Mouse (Mus musculus): ENCODE results near the gene Pdpn. TPM values are rescaled to one million over a fixed set of nuclear protein-coding genes. Genes with fewer than 3 reads are reported as not detected.

Gene Pdpn
- polyA plus RNA-seq, 1 experiment from 2014 or later, result 29.6 TPM

DNA sequence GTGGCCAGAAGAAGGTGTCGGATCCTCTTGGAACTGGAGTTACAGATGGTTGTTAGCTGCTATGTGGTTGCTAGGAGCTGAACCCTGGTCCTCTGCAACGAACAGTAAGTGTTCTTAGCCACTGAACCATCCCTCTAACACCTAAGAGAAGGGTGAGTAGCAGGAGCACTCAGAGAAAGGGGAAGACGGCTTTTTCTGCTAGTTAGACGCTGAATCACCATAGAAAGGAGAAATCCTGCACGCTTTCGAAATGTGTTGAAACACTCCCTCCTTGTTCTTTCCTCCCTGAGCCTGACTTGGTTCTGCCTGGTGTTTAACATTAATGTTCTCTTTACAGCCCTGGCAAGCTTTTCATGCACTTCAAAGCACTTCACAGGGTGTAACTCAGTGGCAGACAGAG lies 27.8 kb downstream of the Pdpn start:
- Histone ChIP-seq H3K9me3 (ENCODE audit: control insufficient read depth, low read length) (no peaks in the 10 kb centered on the region), H3K4me1 (ENCODE audit: control insufficient read depth, insufficient read depth, low read length) (no peaks in the 10 kb centered on the region), H3K4me2 (ENCODE audit: low read depth, severe bottlenecking) (no peak overlapping the region), H3K9ac (ENCODE audit: low read length) (no peak overlapping the region), H3K36me3 (ENCODE audit: control insufficient read depth, insufficient read depth, low read length) (no peaks in the 10 kb centered on the region), H3K4me3 (ENCODE audit: low read depth, low read length) (no peak overlapping the region), H3K27ac (replicated peaks; ENCODE audit: low read depth, low read length) (no peak overlapping the region), H3K27me3 (ENCODE audit: control insufficient read depth, insufficient read depth, low read length) (no peaks in the 10 kb centered on the region)
- WGBS, result 73% methylated on average over 6 of the region's 6 CpGs
- DNase-seq (ENCODE audit: low spot score) (no peak), ATAC-seq (ENCODE audit: insufficient number of reproducible peaks, low FRiP score, low TSS enrichment, low read depth) (no peak)

DNA sequence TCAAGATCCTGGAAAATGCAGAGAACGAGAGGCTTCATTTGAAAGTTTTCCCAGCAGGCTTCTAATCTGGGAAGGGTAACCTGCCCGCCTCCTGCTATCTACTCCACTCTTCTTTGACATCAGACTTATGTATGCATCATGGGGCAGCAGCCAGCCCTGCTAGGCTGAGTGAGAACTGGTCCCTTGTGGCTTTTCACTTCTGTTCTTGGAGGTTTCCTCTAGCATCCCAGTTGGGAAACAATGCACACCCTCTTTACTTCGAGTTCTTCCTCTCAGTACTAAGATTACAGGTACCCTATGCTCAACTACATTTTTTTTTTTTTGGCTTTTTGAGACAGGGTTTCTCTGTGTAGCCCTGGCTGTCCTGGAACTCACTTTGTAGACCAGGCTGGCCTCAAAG lies 28.5 kb downstream of the Pdpn start:
- H3K4me3 ChIP-seq (ENCODE audit: low read depth, low read length), result no peak overlapping the region
- no peaks in the 10 kb centered on the region for H3K4me1 ChIP-seq (ENCODE audit: control insufficient read depth, insufficient read depth, low read length)
- H3K36me3 ChIP-seq (ENCODE audit: control insufficient read depth, insufficient read depth, low read length), result no peaks in the 10 kb centered on the region
- ATAC-seq (ENCODE audit: insufficient number of reproducible peaks, low FRiP score, low TSS enrichment, low read depth) (no peak), DNase-seq (ENCODE audit: low spot score) (no peak)
- no peak overlapping the region for H3K4me2 ChIP-seq (ENCODE audit: low read depth, severe bottlenecking)
- no peak overlapping the region for H3K9ac ChIP-seq (ENCODE audit: low read length)
- WGBS, result 81% methylated on average over 3 of the region's 3 CpGs
- no peaks in the 10 kb centered on the region for H3K9me3 ChIP-seq (ENCODE audit: control insufficient read depth, low read length)
- H3K27ac ChIP-seq (replicated peaks; ENCODE audit: low read depth, low read length), result no peak overlapping the region
- H3K27me3 ChIP-seq (ENCODE audit: control insufficient read depth, insufficient read depth, low read length), result no peaks in the 10 kb centered on the region

DNA sequence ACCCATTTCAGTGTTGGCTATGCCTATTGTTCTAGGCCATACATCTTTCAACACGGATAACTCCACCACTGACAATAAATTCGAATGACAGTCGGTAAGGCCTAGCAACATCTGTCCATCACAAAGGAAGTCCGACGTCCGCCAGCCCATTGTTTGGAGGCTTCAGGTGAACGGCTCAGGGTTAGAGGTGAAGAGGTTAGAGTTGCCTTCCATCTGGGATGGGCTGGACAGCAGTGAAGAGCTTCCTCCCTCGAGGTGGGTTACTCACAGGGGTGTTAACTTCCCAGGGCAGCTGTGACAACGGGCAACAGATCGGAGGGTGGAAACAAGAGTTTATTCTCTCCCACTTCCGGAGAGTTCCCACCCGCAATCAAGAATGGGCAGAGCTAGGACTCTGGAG lies 36.7 kb downstream of the Pdpn start:
- no peak overlapping the region for H3K4me3 ChIP-seq (ENCODE audit: low read depth, low read length)
- H3K4me2 ChIP-seq (ENCODE audit: low read depth, severe bottlenecking), result no peak overlapping the region
- WGBS, result 81% methylated on average over 12 of the region's 12 CpGs
- H3K9me3 ChIP-seq (ENCODE audit: control insufficient read depth, low read length), result no peaks in the 10 kb centered on the region
- DNase-seq (ENCODE audit: low spot score) (no peak), ATAC-seq (ENCODE audit: insufficient number of reproducible peaks, low FRiP score, low TSS enrichment, low read depth) (no peak)
- no peaks in the 10 kb centered on the region for H3K36me3 ChIP-seq (ENCODE audit: control insufficient read depth, insufficient read depth, low read length)
- H3K9ac ChIP-seq (ENCODE audit: low read length), result no peak overlapping the region
- H3K27me3 ChIP-seq (ENCODE audit: control insufficient read depth, insufficient read depth, low read length), result no peaks in the 10 kb centered on the region
- no peak overlapping the region for H3K27ac ChIP-seq (replicated peaks; ENCODE audit: low read depth, low read length)
- H3K4me1 ChIP-seq (ENCODE audit: control insufficient read depth, insufficient read depth, low read length), result no peaks in the 10 kb centered on the region

DNA sequence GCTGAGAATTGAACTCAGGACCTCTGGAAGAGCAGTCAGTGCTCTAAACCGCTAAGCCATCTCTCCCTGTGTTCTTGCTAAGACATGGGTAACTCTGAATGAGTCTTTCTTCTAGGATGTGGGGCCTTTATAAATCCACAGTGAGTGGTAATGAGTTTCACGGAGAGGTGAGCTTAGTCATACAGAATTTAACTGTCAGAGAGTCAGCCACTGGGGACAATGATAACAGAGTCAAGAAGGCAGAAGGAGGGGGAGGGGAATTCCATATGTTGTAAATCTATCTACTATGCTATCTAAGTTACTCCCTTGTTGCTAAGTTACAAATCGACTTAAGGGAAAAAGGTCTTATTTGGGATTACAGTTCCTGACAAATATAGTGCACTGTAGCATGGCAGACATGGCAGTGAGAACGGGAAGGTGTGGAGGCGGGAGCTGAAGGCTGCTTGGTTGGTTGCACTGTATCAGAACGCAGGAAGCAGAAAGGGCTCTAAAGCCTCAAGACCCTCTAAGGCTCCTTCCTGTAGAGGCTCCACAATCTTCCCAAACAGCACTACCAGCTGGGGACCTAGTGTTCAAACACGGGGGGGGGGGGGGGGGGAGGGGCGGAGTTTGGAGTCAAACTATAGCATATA lies 39.5 kb downstream of the Pdpn start:
- ATAC-seq (ENCODE audit: insufficient number of reproducible peaks, low FRiP score, low TSS enrichment, low read depth) (no peak), DNase-seq (ENCODE audit: low spot score) (no peak)
- Histone ChIP-seq H3K9me3 (ENCODE audit: control insufficient read depth, low read length) (no peaks in the 10 kb centered on the region), H3K4me1 (ENCODE audit: control insufficient read depth, insufficient read depth, low read length) (no peaks in the 10 kb centered on the region), H3K9ac (ENCODE audit: low read length) (no peak overlapping the region), H3K36me3 (ENCODE audit: control insufficient read depth, insufficient read depth, low read length) (no peaks in the 10 kb centered on the region), H3K27me3 (ENCODE audit: control insufficient read depth, insufficient read depth, low read length) (no peaks in the 10 kb centered on the region), H3K4me3 (ENCODE audit: low read depth, low read length) (no peak overlapping the region), H3K4me2 (ENCODE audit: low read depth, severe bottlenecking) (no peak overlapping the region), H3K27ac (replicated peaks; ENCODE audit: low read depth, low read length) (no peak overlapping the region)
- 64% methylated on average over 7 of the region's 8 CpGs for WGBS

DNA sequence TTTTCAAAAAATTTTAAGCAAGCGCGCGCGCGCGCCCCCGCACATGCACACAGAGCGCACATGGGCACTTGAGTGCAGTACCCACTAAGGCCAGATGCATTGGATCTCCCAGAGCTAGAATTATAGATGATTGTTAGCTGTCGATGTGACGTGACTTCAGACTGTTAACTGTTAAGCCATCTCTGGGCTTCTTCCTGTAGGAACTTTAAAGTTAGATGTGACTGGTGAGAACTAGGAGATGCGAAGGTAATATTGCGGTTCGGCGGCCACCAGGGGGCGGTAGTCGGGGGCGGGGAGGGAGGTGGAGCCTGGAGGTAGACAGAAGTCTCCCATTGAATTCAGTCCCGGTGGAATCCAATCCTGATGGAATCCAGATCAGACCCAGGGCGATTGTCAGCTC lies 40.8 kb downstream of the Pdpn start:
- H3K36me3 ChIP-seq (ENCODE audit: control insufficient read depth, insufficient read depth, low read length), result no peaks in the 10 kb centered on the region
- no peak overlapping the region for H3K4me3 ChIP-seq (ENCODE audit: low read depth, low read length)
- H3K4me2 ChIP-seq (ENCODE audit: low read depth, severe bottlenecking), result peak overlapping the region; percentile 18; the same call in 1 of the 2 replicates
- peak; percentile 75 for DNase-seq (ENCODE audit: low spot score)
- WGBS, result 34% methylated on average over 19 of the region's 19 CpGs
- no peak for ATAC-seq (ENCODE audit: insufficient number of reproducible peaks, low FRiP score, low TSS enrichment, low read depth)
- no peak overlapping the region for H3K27ac ChIP-seq (replicated peaks; ENCODE audit: low read depth, low read length)
- H3K9me3 ChIP-seq (ENCODE audit: control insufficient read depth, low read length), result no peaks in the 10 kb centered on the region
- H3K9ac ChIP-seq (ENCODE audit: low read length), result no peak overlapping the region
- no peaks in the 10 kb centered on the region for H3K4me1 ChIP-seq (ENCODE audit: control insufficient read depth, insufficient read depth, low read length)
- no peaks in the 10 kb centered on the region for H3K27me3 ChIP-seq (ENCODE audit: control insufficient read depth, insufficient read depth, low read length)

DNA sequence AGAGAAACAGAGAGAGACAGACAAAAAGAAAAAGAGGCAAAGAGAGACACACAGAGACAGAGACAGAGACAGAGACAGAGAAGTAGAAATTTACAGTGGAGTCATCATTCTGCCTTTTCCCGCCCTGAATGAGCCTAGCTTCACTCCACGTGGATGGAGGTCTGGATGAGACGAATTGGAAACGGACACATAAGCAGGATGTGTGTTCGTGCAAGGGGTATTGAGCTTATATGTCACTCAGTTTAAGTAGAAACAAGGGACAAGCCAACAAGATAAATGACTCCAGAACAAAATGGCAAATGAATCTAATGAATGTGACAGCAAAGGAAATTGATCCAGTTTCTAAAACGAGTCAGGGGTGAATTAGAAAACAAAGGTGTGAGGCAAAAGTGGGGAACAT lies 41.4 kb downstream of the Pdpn start:
- Histone ChIP-seq H3K4me1 (ENCODE audit: control insufficient read depth, insufficient read depth, low read length) (no peaks in the 10 kb centered on the region), H3K27me3 (ENCODE audit: control insufficient read depth, insufficient read depth, low read length) (no peaks in the 10 kb centered on the region), H3K27ac (replicated peaks; ENCODE audit: low read depth, low read length) (no peak overlapping the region), H3K4me2 (ENCODE audit: low read depth, severe bottlenecking) (no peak overlapping the region), H3K9ac (ENCODE audit: low read length) (no peak overlapping the region), H3K36me3 (ENCODE audit: control insufficient read depth, insufficient read depth, low read length) (no peaks in the 10 kb centered on the region), H3K4me3 (ENCODE audit: low read depth, low read length) (no peak overlapping the region), H3K9me3 (ENCODE audit: control insufficient read depth, low read length) (no peaks in the 10 kb centered on the region)
- 46% methylated on average over 6 of the region's 6 CpGs for WGBS
- ATAC-seq (ENCODE audit: insufficient number of reproducible peaks, low FRiP score, low TSS enrichment, low read depth) (no peak), DNase-seq (ENCODE audit: low spot score) (no peak)

DNA sequence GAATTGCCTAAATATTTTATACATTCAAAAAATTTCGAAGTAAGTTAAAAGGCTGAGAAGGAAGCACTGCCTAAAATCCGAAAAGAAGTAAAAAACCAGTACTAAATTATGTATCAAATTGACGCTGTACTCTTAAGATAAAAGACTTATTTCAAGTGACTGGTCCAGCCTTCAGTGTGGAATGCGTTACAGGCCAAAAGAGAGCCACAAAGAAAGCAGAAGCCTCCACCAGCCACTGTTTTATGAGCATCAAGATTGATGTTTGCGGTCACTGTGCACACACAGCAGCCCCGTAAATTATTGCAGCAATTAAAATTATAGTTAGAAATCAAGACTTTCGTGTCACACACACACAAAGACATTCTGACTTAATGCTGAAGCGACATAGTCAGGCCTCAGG lies 43.8 kb downstream of the Pdpn start:
- WGBS, result 53% methylated on average over 8 of the region's 8 CpGs
- DNase-seq (ENCODE audit: low spot score), result no peak
- Histone ChIP-seq H3K4me3 (ENCODE audit: low read depth, low read length) (no peak overlapping the region), H3K36me3 (ENCODE audit: control insufficient read depth, insufficient read depth, low read length) (no peaks in the 10 kb centered on the region), H3K4me1 (ENCODE audit: control insufficient read depth, insufficient read depth, low read length) (no peaks in the 10 kb centered on the region), H3K9ac (ENCODE audit: low read length) (no peak overlapping the region), H3K27ac (replicated peaks; ENCODE audit: low read depth, low read length) (no peak overlapping the region), H3K9me3 (ENCODE audit: control insufficient read depth, low read length) (no peaks in the 10 kb centered on the region), H3K4me2 (ENCODE audit: low read depth, severe bottlenecking) (no peak overlapping the region), H3K27me3 (ENCODE audit: control insufficient read depth, insufficient read depth, low read length) (no peaks in the 10 kb centered on the region)
- ATAC-seq (ENCODE audit: insufficient number of reproducible peaks, low FRiP score, low TSS enrichment, low read depth), result no peak

DNA sequence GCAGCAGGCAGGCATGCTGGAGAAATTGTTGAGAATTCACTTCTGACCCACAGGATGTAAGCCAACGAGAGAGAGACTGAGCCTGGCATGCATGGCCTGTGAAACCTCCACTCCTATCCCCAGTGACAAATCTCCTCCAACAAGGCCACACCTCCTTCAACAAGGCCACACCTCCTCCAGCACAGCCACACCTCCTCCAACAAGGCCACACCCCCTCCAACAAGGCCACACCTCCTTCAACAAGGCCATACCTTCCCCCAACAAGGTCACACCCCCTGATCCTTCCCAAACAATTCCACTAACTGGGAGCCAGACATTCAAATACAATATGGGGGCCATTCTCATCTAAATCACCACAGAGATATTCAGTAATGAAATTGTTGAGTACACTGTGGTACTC lies 46.0 kb downstream of the Pdpn start:
- ATAC-seq (ENCODE audit: insufficient number of reproducible peaks, low FRiP score, low TSS enrichment, low read depth) (no peak), DNase-seq (ENCODE audit: low spot score) (no peak)
- Histone ChIP-seq H3K4me1 (ENCODE audit: control insufficient read depth, insufficient read depth, low read length) (no peaks in the 10 kb centered on the region), H3K27me3 (ENCODE audit: control insufficient read depth, insufficient read depth, low read length) (no peaks in the 10 kb centered on the region), H3K4me3 (ENCODE audit: low read depth, low read length) (no peak overlapping the region), H3K27ac (replicated peaks; ENCODE audit: low read depth, low read length) (no peak overlapping the region), H3K36me3 (ENCODE audit: control insufficient read depth, insufficient read depth, low read length) (no peaks in the 10 kb centered on the region), H3K4me2 (ENCODE audit: low read depth, severe bottlenecking) (no peak overlapping the region), H3K9ac (ENCODE audit: low read length) (no peak overlapping the region), H3K9me3 (ENCODE audit: control insufficient read depth, low read length) (no peaks in the 10 kb centered on the region)
- 81% methylated on average over 1 of the region's 1 CpGs for WGBS

DNA sequence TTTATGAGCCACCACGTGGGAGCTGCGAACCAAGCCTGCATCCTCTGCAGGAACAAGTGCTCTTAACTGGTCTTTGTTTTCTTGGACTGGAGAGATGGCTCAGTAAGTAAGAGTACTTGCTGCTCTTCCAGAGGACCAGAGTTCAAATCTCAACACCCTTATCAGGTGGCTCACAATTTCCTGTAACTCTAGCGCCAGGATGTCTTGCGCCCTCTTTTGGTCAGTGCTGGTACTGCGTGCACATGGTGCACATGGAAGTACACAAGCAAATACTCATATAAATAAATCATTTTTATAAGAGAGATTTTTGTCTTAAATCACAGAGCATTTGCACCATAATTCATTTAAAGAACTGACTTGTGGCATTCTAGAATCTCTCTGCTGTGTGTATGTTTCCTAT lies 51.3 kb downstream of the Pdpn start:
- 74% methylated on average over 5 of the region's 5 CpGs for WGBS
- no peaks in the 10 kb centered on the region for H3K27me3 ChIP-seq (ENCODE audit: control insufficient read depth, insufficient read depth, low read length)
- H3K36me3 ChIP-seq (ENCODE audit: control insufficient read depth, insufficient read depth, low read length), result no peaks in the 10 kb centered on the region
- H3K4me1 ChIP-seq (ENCODE audit: control insufficient read depth, insufficient read depth, low read length), result no peaks in the 10 kb centered on the region
- H3K9me3 ChIP-seq (ENCODE audit: control insufficient read depth, low read length), result no peaks in the 10 kb centered on the region
- DNase-seq (ENCODE audit: low spot score) (peak; percentile 56), ATAC-seq (ENCODE audit: insufficient number of reproducible peaks, low FRiP score, low TSS enrichment, low read depth) (no peak)
- no peak overlapping the region for H3K27ac ChIP-seq (replicated peaks; ENCODE audit: low read depth, low read length)
- no peak overlapping the region for H3K4me2 ChIP-seq (ENCODE audit: low read depth, severe bottlenecking)
- no peak overlapping the region for H3K4me3 ChIP-seq (ENCODE audit: low read depth, low read length)
- H3K9ac ChIP-seq (ENCODE audit: low read length), result no peak overlapping the region
